In the genomic region with DNA sequence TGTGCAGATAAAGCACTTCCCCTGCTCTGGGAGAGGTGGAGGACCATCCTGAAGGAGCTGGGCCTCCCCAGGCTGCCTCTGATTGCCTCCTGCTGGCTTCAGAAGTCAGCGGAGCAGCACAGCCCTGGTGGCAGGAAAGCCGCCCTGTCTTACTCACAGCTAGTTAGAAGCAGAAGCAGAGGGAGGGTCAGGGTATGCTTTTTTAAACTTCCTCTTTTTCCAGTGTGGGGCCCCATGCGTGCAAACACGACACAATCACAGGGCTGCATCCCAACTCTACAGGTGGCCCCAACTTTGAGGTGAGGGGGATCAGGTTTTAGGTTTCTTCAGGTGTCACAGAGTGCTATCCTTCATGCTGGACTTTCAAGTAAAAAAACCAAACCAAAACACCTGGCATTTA, we compare ENCODE assay signal across 8 mouse cellular contexts. TPM values are rescaled to one million over a fixed set of nuclear protein-coding genes. Genes with fewer than 3 reads are reported as not detected.
DNase-seq lines count a peak whose midpoint lies in the region; ATAC-seq and TF ChIP-seq lines count a peak whose summit lies in the region.
"Had no signal": no experiment of that assay in that cellular context is flagged by ENCODE, and none has a peak within 500 bp of the region (broad histone marks: within the 10 kb centered on the region; RNA-seq: fewer than 3 reads in every experiment).

No protein-coding gene starts in this region.

- no peak for TF ChIP-seq CTCF in olfactory bulb, adult 2 months (IDR thresholded peaks at IDR 0.05; ENCODE audit: insufficient read depth, low read depth, low read length)

- ATAC-seq in heart, embryonic 14.5 days (ENCODE audit: insufficient number of reproducible peaks, insufficient read depth, low FRiP score, low read depth), result no peak
- ATAC-seq in liver, embryonic 11.5 days (replicated peaks; ENCODE audit: low FRiP score), result no peak; the same call in 1 of the 2 replicates
- no peak for ATAC-seq in erythroid progenitor cell, adult 5-6 weeks (replicated peaks; ENCODE audit: low FRiP score, poor library complexity, severe bottlenecking)

- peak; percentile 53 for DNase-seq in thymus, postnatal 0 days (ENCODE audit: low spot score)
- no peak for DNase-seq in thymus, adult 18-20 months
- no peak for DNase-seq in liver, embryonic 11.5 days (ENCODE audit: low spot score)
- no peak for DNase-seq in cerebellum, adult 11-12 months

- no peak for TF ChIP-seq POLR2A in olfactory bulb, adult 2 months (IDR thresholded peaks at IDR 0.05; ENCODE audit: insufficient read depth, low read depth, low read length)

- H3K4me1 ChIP-seq in heart, embryonic 14.5 days (ENCODE audit: control insufficient read depth in 2 of 2, insufficient read depth in 2 of 2, low read length in 2 of 2), result peaks cover 39 to 68% of the 10 kb centered on the region in 2 experiments
- peaks cover 66% of the 10 kb centered on the region for H3K4me1 ChIP-seq in liver, embryonic 11.5 days (replicated peaks; ENCODE audit: control insufficient read depth, insufficient read depth, low read length)
- peaks cover 51% of the 10 kb centered on the region for H3K4me1 ChIP-seq in olfactory bulb, adult 2 months (ENCODE audit: control insufficient read depth, insufficient read depth, low read length)

- no peaks in the 10 kb centered on the region for H3K36me3 ChIP-seq in heart, embryonic 14.5 days (ENCODE audit: control insufficient read depth, insufficient read depth, low read length)
- H3K36me3 ChIP-seq in liver, embryonic 11.5 days (ENCODE audit: control insufficient read depth, insufficient read depth, low read length), result no peaks in the 10 kb centered on the region
- H3K36me3 ChIP-seq: embryonic facial prominence, embryonic 12.5 days had no signal

- no peak overlapping the region for H3K4me3 ChIP-seq in heart, embryonic 14.5 days (ENCODE audit: control insufficient read depth in 1 of 2, insufficient read depth in 1 of 2, low read depth in 1 of 2, low read length in 2 of 2)
- no peak overlapping the region for H3K4me3 ChIP-seq in liver, embryonic 11.5 days (ENCODE audit: low read depth, low read length)
- H3K4me3 ChIP-seq in olfactory bulb, adult 2 months (ENCODE audit: insufficient read depth, low read depth, low read length), result no peak overlapping the region
- H3K4me3 ChIP-seq: embryonic facial prominence, embryonic 12.5 days had no signal

- no peaks in the 10 kb centered on the region for H3K9me3 ChIP-seq in heart, embryonic 14.5 days (ENCODE audit: control insufficient read depth, low read length)
- no peaks in the 10 kb centered on the region for H3K9me3 ChIP-seq in liver, embryonic 11.5 days (ENCODE audit: control insufficient read depth, low read length)
- H3K9me3 ChIP-seq: embryonic facial prominence, embryonic 12.5 days had no signal

- H3K9ac ChIP-seq in heart, embryonic 14.5 days (ENCODE audit: low read length), result peak overlapping the region; percentile 12; the same call in 1 of the 2 replicates
- H3K9ac ChIP-seq in liver, embryonic 11.5 days (ENCODE audit: low read depth, low read length), result no peak overlapping the region
- H3K9ac ChIP-seq: embryonic facial prominence, embryonic 12.5 days had no signal

- no peaks in the 10 kb centered on the region for H3K27me3 ChIP-seq in heart, embryonic 14.5 days (ENCODE audit: control insufficient read depth, insufficient read depth, low read length)
- H3K27me3 ChIP-seq in liver, embryonic 11.5 days (replicated peaks; ENCODE audit: control insufficient read depth, insufficient read depth, low read length), result no peaks in the 10 kb centered on the region
- H3K27me3 ChIP-seq: embryonic facial prominence, embryonic 12.5 days had no signal

- H3K4me2 ChIP-seq in heart, embryonic 14.5 days (ENCODE audit: low read length), result no peak overlapping the region
- H3K4me2 ChIP-seq in liver, embryonic 11.5 days, result no peak overlapping the region; the same call in 1 of the 2 replicates
- H3K4me2 ChIP-seq: embryonic facial prominence, embryonic 12.5 days had no signal

- WGBS in heart, embryonic 14.5 days, result 36% methylated on average over 4 of the region's 4 CpGs
- WGBS in liver, embryonic 11.5 days, result 23% methylated on average over 4 of the region's 4 CpGs
- 32% methylated on average over 4 of the region's 4 CpGs for WGBS in olfactory bulb, adult 2 months

- H3K27ac ChIP-seq in heart, embryonic 14.5 days (replicated peaks in 1 of 2; ENCODE audit: control insufficient read depth in 1 of 2, insufficient read depth in 1 of 2, low read depth in 2 of 2, low read length in 2 of 2), result peak overlapping the region; percentile 34 to 80; a peak in 3 of 4 replicates
- H3K27ac ChIP-seq in liver, embryonic 11.5 days (ENCODE audit: low read depth, low read length), result 0 out of 2 replicates have a peak overlapping the region, but pooled peaks have one; percentile 10
- H3K27ac ChIP-seq in olfactory bulb, adult 2 months (ENCODE audit: insufficient read depth, low read depth, low read length), result peak overlapping the region; percentile 81
- H3K27ac ChIP-seq: embryonic facial prominence, embryonic 12.5 days had no signal

RNA-seq across cellular contexts. Expression of a gene that starts 5.7 kb away (rescaled TPM):
- 0.21 and 0.40 TPM in 2 replicates for polyA plus RNA-seq in thymus, postnatal 0 days (2015; fragmentation: Nextera tagmentation; extraction: Ambion mirVana)
- polyA plus RNA-seq in heart, embryonic 14.5 days (2014; fragmentation: Nextera tagmentation; extraction: Ambion mirVana), result not detected in 2 replicates
- polyA plus RNA-seq in liver, embryonic 11.5 days (2014; fragmentation: Nextera tagmentation; extraction: Ambion mirVana), result 0.25 TPM in 1 of 2 replicates, not detected in the other
- polyA plus RNA-seq in olfactory bulb, adult 2 months (2012; ENCODE audit: insufficient read depth, insufficient read length, low replicate concordance, missing spikeins), result not detected in 2 replicates
- total RNA-seq in erythroid progenitor cell, adult 5-6 weeks (2015; ENCODE audit: low replicate concordance), result not detected in 2 replicates
- total RNA-seq in erythroid progenitor cell, adult 5-6 weeks (2017; ENCODE audit: low replicate concordance), result not detected in 2 replicates
- polyA plus RNA-seq: embryonic facial prominence, embryonic 12.5 days had no signal

RNA-seq across cellular contexts. Expression of a gene that starts 27.8 kb away (rescaled TPM):
- polyA plus RNA-seq in thymus, postnatal 0 days (2015; fragmentation: Nextera tagmentation; extraction: Ambion mirVana), result 95.1 and 134 TPM in 2 replicates
- 25.1 and 26.7 TPM in 2 replicates for polyA plus RNA-seq in heart, embryonic 14.5 days (2014; fragmentation: Nextera tagmentation; extraction: Ambion mirVana)
- polyA plus RNA-seq in liver, embryonic 11.5 days (2014; fragmentation: Nextera tagmentation; extraction: Ambion mirVana), result 20.0 and 20.9 TPM in 2 replicates
- 47.4 and 143 TPM in 2 replicates for polyA plus RNA-seq in olfactory bulb, adult 2 months (2012; ENCODE audit: insufficient read depth, insufficient read length, low replicate concordance, missing spikeins)
- total RNA-seq in erythroid progenitor cell, adult 5-6 weeks (2015; ENCODE audit: low replicate concordance), result 41.8 and 46.9 TPM in 2 replicates
- total RNA-seq in erythroid progenitor cell, adult 5-6 weeks (2017; ENCODE audit: low replicate concordance), result 53.8 and 60.1 TPM in 2 replicates

Comparison
In these comparisons a context has a peak if more than half of its experiments do, and no peak if none do; other contexts are left out.
1. H3K27ac ChIP-seq: peak in every context shown above with its lines; median percentile 81 in olfactory bulb, adult 2 months; 57 in heart, embryonic 14.5 days; 10 in liver, embryonic 11.5 days.